Mouse (Mus musculus) forebrain, embryonic 11.5 days (tissue): ENCODE measurements around the gene Padi6. TPM values are rescaled to one million over a fixed set of nuclear protein-coding genes. Genes with fewer than 3 reads are reported as not detected.
A peak's percentile ranks its signal among the peaks of the same experiment; 100 is the strongest.

ENCODE experiments used
- ATAC-seq: fragments of 200-750 bp; cut with Nextera tagmentation; replicated peaks from 2 replicates; pipeline ENCODE4 v1.8.0; 2017; ENCODE audit warnings: moderate TSS enrichment; ENCODE audit not compliant: low FRiP score
- DNase-seq: peaks from one replicate; pipeline ENCODE4 v3.0.0-alpha.2; 2017; ENCODE audit warnings: low spot score
- H3K27ac ChIP-seq: fragments of 300-500 bp; sonication (generic); 2 replicates; pipeline ENCODE4 v1.5.1; 2014; ENCODE audit warnings: low read depth, low read length
- H3K27me3 ChIP-seq: fragments of 300-500 bp; sonication (generic); 2 replicates; pipeline ENCODE4 v1.6.1; 2014; ENCODE audit warnings: mild to moderate bottlenecking, low read length, mixed read lengths; ENCODE audit not compliant: control insufficient read depth, insufficient read depth
- H3K36me3 ChIP-seq: fragments of 300-500 bp; sonication (generic); 2 replicates; pipeline ENCODE4 v1.6.1; 2014; ENCODE audit warnings: mild to moderate bottlenecking, low read length, moderate library complexity, mixed read lengths; ENCODE audit not compliant: control insufficient read depth, insufficient read depth
- H3K4me1 ChIP-seq: fragments of 300-500 bp; sonication (generic); replicated peaks from 2 replicates; pipeline ENCODE4 v1.6.1; 2014; ENCODE audit warnings: low read length, mixed read lengths; ENCODE audit not compliant: control insufficient read depth, insufficient read depth
- H3K4me2 ChIP-seq: fragments of 300-500 bp; sonication (generic); 2 replicates; pipeline ENCODE4 v1.6.1; 2014; ENCODE audit warnings: low read depth, mild to moderate bottlenecking, low read length, moderate library complexity, mixed read lengths; ENCODE audit not compliant: severe bottlenecking
- H3K4me3 ChIP-seq: fragments of 300-500 bp; sonication (generic); 2 replicates; pipeline ENCODE4 v1.5.1; 2014; ENCODE audit warnings: low read depth, low read length
- H3K9ac ChIP-seq: fragments of 300-500 bp; sonication (generic); 2 replicates; pipeline ENCODE4 v1.6.1; 2014; ENCODE audit warnings: low read length
- H3K9me3 ChIP-seq: fragments of 300-500 bp; sonication (generic); 2 replicates; pipeline ENCODE4 v1.6.1; 2016; ENCODE audit warnings: low read length, mixed read lengths; ENCODE audit not compliant: control insufficient read depth
- WGBS: fragments of 180-500 bp; shearing (Covaris S2); extraction: QIAGEN DNeasy Blood & Tissue Kit; methylation state at CpG from one replicate; pipeline ENCODE4 v1.1.7; 2014; 5-methylcytosine and 5-hydroxymethylcytosine counted together
- polyA plus RNA-seq: library from polyadenylated mRNA; unstranded; fragments of >200 nt; fragmentation: Nextera tagmentation; extraction: Ambion mirVana; gene quantifications from 2 replicates; pipeline ENCODE4 v1.2.1, GENCODE M21; 2014

Padi6 gene
- polyA plus RNA-seq, 1 experiment from 2014 or later, result 0.08 TPM

DNA sequence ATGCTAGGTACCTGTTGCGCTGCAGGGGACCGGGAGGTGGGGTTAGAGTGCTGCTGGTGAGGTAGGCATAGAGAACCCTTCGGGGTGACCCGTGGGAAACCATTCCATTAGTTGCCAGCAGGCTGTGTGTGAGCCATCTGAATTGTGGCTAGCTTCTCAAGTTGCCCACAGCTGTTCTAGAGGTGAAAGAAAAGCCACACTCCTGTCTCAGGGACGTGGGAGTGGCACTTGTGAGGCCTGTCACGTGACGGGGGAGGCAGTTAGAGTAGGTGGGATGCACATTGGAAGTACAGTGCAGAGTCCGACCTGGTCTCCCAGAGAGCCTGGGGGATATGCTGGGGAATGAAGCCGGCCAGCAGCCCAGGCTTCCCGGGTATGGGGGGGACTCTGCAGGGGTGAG is 32.8 kb downstream of the Padi6 start:
- H3K9me3 ChIP-seq, result no peaks in the 10 kb centered on the region
- H3K4me2 ChIP-seq, result no peak overlapping the region
- peaks cover 44% of the 10 kb centered on the region for H3K36me3 ChIP-seq
- no peak overlapping the region for H3K4me3 ChIP-seq
- no peak overlapping the region for H3K27ac ChIP-seq
- WGBS, result 92% methylated on average over 10 of the region's 10 CpGs
- no peak overlapping the region for H3K9ac ChIP-seq
- ATAC-seq (no peak), DNase-seq (no peak)
- H3K27me3 ChIP-seq, result no peaks in the 10 kb centered on the region
- H3K4me1 ChIP-seq, result peaks cover 13% of the 10 kb centered on the region

DNA sequence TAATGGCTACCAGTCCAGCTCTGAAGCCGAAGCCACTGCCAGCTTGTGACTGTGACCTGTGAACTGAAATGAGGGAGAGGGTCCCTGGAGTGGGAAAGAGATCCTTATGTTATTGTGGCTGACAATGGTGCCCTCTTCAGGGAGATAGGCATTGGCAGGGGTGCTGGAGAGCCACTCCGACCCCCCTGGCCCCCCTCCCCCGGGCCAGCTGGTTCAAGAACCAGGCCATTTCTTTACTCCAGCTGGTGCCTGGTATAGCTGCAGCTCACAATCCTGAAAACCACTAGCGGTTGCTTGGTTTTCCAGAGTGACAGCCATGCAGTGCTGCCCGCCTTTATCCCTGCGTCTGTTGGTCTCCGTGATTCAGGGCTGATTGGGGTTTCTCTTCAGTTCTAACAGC is 33.3 kb downstream of the Padi6 start:
- Histone ChIP-seq H3K27ac (no peak overlapping the region), H3K9ac (no peak overlapping the region), H3K27me3 (no peaks in the 10 kb centered on the region), H3K4me1 (peaks cover 17% of the 10 kb centered on the region), H3K4me3 (no peak overlapping the region), H3K36me3 (peaks cover 39% of the 10 kb centered on the region), H3K4me2 (no peak overlapping the region), H3K9me3 (no peaks in the 10 kb centered on the region)
- 85% methylated on average over 7 of the region's 7 CpGs for WGBS
- ATAC-seq (no peak), DNase-seq (no peak)

DNA sequence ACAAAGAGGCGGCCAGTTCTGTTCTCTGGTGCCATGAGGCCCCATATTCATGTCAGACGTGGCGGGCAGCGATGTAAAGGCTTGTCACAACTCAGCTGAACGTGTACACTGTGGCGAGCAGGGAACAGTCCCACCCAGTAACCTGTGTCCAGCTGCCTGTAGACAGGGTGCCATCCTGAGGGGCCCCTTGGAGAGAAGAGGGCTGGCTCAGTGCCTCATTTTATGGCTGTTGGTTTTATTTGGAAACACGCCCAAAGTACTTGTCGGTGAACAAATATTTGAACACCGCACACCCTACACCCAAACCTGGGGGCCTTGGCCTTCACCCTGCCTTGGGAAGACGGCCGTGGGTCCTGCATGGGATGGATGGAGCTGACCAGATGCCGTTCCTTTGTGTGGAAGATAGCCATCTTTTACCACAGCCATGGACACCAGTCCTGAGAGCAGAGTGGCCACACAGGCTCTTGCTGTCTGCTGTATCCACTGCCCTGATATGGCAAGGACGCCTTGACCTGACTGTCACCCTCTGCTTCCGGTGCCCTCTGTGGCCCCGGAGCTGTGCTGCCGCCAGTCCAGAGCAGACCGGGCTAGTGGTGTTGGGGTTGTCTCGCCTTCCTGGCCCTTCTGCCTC is 34.0 kb downstream of the Padi6 start:
- peaks cover 20% of the 10 kb centered on the region for H3K4me1 ChIP-seq
- peaks cover 36% of the 10 kb centered on the region for H3K36me3 ChIP-seq
- H3K4me3 ChIP-seq, result no peak overlapping the region
- H3K27me3 ChIP-seq, result no peaks in the 10 kb centered on the region
- H3K27ac ChIP-seq, result no peak overlapping the region
- no peak overlapping the region for H3K4me2 ChIP-seq
- DNase-seq (no peak), ATAC-seq (no peak)
- WGBS, result 92% methylated on average over 18 of the region's 18 CpGs
- H3K9me3 ChIP-seq, result no peaks in the 10 kb centered on the region
- H3K9ac ChIP-seq, result no peak overlapping the region

DNA sequence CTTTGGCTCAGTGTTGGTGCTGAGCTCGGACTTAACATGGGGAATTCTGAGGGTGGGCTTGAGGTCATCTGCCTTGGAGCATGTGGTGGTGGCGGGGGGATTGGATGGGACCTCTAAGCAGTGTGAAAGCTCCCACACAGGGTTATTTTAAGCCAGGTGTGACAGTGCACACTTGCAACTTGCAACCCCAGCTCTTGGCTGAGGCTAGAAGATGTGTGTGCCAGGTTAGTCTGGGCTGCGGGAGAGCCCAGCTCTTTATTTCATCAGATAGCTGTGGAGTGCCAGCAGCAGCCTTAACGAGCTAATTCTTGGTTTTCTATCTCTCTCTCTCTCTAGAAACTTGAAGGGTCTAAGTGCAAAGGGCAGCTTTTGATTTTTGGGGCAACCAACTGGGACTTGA is 34.8 kb downstream of the Padi6 start:
- peaks cover 17% of the 10 kb centered on the region for H3K4me1 ChIP-seq
- H3K9me3 ChIP-seq, result no peaks in the 10 kb centered on the region
- ATAC-seq, result no peak
- no peak overlapping the region for H3K4me3 ChIP-seq
- H3K27ac ChIP-seq, result no peak overlapping the region
- no peak overlapping the region for H3K4me2 ChIP-seq
- H3K9ac ChIP-seq, result no peak overlapping the region
- 77% methylated on average over 4 of the region's 4 CpGs for WGBS
- DNase-seq, result no peak
- peaks cover 34% of the 10 kb centered on the region for H3K36me3 ChIP-seq
- H3K27me3 ChIP-seq, result no peaks in the 10 kb centered on the region

DNA sequence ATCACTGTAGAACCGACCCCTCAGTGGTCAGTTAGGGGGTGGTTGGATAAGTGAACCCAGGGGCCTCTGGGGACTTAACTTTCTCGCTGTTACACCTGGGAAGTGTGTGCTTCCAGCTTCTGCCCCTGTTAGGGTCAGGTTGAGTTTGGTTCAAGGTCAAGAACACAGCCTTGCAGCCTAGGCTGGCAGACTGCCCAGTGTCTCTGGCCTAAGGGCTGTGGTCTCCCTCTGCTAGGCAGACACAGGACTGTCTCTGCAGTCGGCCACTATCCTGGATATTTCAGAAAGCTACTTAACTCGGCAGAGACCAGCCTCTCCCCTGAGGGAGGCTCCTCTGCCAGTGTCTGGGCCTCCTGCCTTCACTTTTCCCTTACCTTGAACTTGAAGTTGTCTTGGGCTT is 38.3 kb downstream of the Padi6 start:
- peak overlapping the region; percentile 100 for H3K27ac ChIP-seq
- peaks cover 25% of the 10 kb centered on the region for H3K4me1 ChIP-seq
- no peaks in the 10 kb centered on the region for H3K9me3 ChIP-seq
- H3K4me2 ChIP-seq, result peak overlapping the region; percentile 89
- 40% methylated on average over 4 of the region's 4 CpGs for WGBS
- DNase-seq (no peak), ATAC-seq (no peak)
- H3K9ac ChIP-seq, result peak overlapping the region; percentile 98
- peaks cover 9% of the 10 kb centered on the region for H3K36me3 ChIP-seq
- H3K4me3 ChIP-seq, result peak overlapping the region; percentile 99
- H3K27me3 ChIP-seq, result peaks cover 5% of the 10 kb centered on the region

GRCm38 (mm10) chr4:140703636-140704035 is 38.8 kb downstream of the Padi6 start:
- H3K4me1 ChIP-seq, result peaks cover 25% of the 10 kb centered on the region
- peaks cover 10% of the 10 kb centered on the region for H3K27me3 ChIP-seq
- peak; percentile 32 for ATAC-seq
- 3% methylated on average over 8 of the region's 8 CpGs for WGBS
- no peaks in the 10 kb centered on the region for H3K9me3 ChIP-seq
- H3K27ac ChIP-seq, result peak overlapping the region; percentile 100
- DNase-seq, result peak; percentile 76
- peak overlapping the region; percentile 98 for H3K9ac ChIP-seq
- peaks cover 4% of the 10 kb centered on the region for H3K36me3 ChIP-seq
- H3K4me2 ChIP-seq, result peak overlapping the region; percentile 89
- peak overlapping the region; percentile 99 for H3K4me3 ChIP-seq

- Histone ChIP-seq H3K27ac (peak overlapping the region; percentile 100), H3K4me1 (peaks cover 25% of the 10 kb centered on the region), H3K9me3 (no peaks in the 10 kb centered on the region), H3K4me3 (peak overlapping the region; percentile 99), H3K9ac (peak overlapping the region; percentile 98), H3K4me2 (peak overlapping the region; percentile 89), H3K36me3 (peaks cover under 1% of the 10 kb centered on the region; the same call in 1 of the 2 replicates), H3K27me3 (peaks cover 12% of the 10 kb centered on the region)
- peak; percentile 93 for DNase-seq
- ATAC-seq, result peak; percentile 71
- 0% methylated on average over 20 of the region's 68 CpGs for WGBS
These were observed 39.7 kb downstream of the Padi6 start for GRCm38 (mm10) chr4:140702611-140703327.

DNA sequence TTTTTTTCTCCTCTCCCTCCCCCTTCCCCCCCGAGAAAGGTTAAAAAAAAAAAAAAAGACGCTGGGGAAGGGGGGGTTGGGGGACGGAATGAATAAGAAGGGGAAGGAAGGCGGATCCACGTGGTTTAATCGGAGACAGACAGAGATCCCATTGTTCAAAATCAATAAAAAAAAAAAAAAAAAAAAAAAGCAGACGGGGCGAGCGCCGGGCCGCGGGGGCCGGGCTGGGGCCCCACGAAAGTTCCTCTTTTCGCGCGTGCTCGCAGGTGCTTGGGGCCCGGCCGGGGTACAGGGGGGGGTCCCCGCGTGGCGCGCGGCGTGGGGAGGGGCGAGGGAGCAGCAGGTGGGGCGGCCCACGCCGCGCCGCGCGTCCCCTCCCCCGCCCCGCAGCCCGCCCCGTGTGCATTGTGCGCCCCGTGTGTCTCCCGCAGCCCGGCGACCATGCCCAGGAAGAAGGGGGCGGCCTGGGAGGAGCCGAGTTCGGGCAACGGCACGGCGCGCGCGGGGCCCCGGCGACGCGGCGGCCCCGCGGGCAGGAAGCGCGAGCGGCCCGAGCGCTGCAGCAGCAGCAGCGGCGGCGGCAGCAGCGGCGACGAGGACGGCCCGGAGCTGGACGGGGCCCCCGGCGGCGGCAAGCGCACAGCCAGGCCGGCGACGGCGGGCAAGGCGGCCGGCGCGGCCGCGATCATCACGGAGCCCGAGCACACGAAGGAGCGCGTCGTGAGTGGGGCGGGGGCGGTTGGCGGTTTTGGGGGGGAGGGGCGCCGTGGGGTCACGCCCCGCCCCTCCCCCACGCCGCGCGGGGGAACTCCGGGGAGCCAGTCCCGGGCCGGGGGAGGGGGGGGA is 40.5 kb downstream of the Padi6 start:
- Histone ChIP-seq H3K4me2 (peak overlapping the region; percentile 89), H3K9me3 (no peaks in the 10 kb centered on the region), H3K36me3 (no peaks in the 10 kb centered on the region; the same call in 1 of the 2 replicates), H3K9ac (peak overlapping the region; percentile 98), H3K27me3 (peaks cover 12% of the 10 kb centered on the region), H3K27ac (peak overlapping the region; percentile 100), H3K4me3 (peak overlapping the region; percentile 99), H3K4me1 (peaks cover 25% of the 10 kb centered on the region)
- peak; percentile 34 for ATAC-seq
- WGBS, result under 1% methylated on average over 63 of the region's 107 CpGs
- peak; percentile 83 for DNase-seq
